Mouse (Mus musculus) hematopoietic stem cell, adult 5-6 weeks (primary cell): ENCODE data around the gene Hsd17b2. TPM values are rescaled to one million over a fixed set of nuclear protein-coding genes. Genes with fewer than 3 reads are reported as not detected.
"Not testable (repeated sequence)": the region's sequence is repeated elsewhere in the genome, so short reads cannot be mapped to it uniquely, and the experiment has no call there.

Experiments
- ATAC-seq, 2 experiments: fragments of 125-278 bp in 1 of 2; replicated peaks in 1 of 2; 2 replicates each; pipeline ENCODE4 v1.8.0; 2016 to 2017; ENCODE audit warnings: inconsistent platforms in 2 of 2, mild to moderate bottlenecking in 2 of 2, moderate number of reproducible peaks in 2 of 2, low read depth in 1 of 2, moderate TSS enrichment in 1 of 2; ENCODE audit not compliant: low FRiP score in 2 of 2, poor library complexity in 2 of 2, severe bottlenecking in 2 of 2, insufficient read depth in 1 of 2, low TSS enrichment in 1 of 2
- total RNA-seq: library from RNA; stranded (forward); fragments of 172-1452, 232-1000 nt; gene quantifications from 2 replicates; pipeline ENCODE4 v1.2.3, GENCODE M21; 2017

Gene Hsd17b2
- total RNA-seq, 1 experiment from 2014 or later, result not detected

DNA sequence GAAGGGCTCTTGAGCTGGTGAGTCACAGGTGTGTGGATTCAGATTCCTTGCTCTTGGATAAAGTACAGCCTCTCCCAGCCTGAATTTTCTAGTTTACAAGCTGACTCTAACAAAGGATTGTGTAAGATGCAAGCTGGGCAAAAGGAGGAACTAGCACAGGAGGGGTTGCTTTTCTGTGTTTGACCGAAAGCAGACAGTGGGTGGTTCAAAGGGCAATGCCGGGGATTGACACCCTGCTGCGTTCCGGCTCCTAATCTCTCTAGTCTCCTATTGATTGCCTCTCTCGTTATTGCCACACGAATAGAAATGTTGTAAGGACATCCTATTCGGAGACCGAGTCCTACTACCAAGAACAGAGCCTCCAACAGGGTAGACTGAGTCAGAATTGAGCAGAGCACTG, 1.0 kb upstream of the Hsd17b2 start:
- ATAC-seq, result no peak; a peak in 1 of 4 replicates

- no peak for ATAC-seq
Measured at GRCm38 (mm10) chr8:117701246-117701645, 458 bp upstream of the Hsd17b2 start.

DNA sequence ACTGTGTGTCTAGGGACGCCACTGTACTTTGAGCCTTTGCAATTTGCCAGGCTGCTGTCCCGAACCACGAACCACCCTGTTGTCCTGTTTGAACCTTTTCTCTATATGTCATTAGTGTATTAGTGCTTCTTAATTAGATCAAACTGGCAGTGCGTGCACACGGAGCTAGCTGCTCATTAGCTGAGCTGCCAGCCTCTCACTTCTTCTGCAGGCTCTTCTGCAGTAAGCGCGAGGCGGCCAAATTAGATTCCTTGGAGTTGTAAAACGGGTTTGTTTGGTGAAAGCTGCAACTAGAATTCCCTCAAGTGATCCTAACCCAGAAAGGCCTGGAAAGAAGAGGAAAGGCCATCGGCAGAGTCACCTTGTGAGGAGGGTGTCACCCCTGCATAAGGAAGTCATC, 997 bp downstream of the Hsd17b2 start:
- ATAC-seq, result no peak

DNA sequence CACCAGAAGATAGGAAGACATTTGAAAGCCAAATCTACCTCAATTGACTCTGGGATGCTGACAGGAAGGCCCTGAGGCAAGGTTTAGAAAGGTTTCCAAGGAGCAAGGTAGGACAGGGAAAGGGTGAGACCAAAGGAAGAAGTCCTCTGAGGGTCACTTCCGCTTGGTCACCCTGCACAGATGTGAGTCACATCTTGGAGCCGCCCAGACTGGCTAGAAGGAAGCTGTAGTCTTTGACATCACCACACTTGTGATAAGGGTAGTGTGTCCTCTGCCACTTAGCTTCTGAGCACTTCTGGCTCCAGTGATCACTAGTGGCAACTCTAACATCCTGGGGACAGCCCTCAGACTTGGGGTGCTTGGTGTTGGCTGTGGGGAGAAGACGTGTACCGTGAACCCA, 4.4 kb downstream of the Hsd17b2 start:
- ATAC-seq, result no peak

DNA sequence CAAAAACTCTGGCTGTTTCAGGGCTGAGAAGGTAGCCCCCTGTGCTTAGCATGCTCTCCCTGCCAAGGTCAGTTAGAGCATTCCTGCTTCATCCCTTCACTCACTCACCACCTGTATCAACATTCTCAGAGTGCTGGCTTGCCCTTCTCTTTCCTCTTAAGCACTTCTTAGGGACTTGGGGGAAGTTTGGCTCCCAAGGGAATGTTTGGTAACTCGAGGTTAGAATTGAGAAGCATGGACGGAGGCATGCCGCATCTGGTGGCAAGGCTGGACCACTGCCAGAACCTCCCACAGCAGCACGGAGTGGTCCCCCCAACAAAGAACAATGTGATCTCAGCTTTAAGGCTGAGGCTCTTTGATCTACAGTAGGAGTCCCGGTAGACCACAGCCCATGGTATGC, 10.5 kb downstream of the Hsd17b2 start:
- ATAC-seq, result no peak

- no peak for ATAC-seq
Measured at GRCm38 (mm10) chr8:117714604-117715003, 12.9 kb downstream of the Hsd17b2 start.

DNA sequence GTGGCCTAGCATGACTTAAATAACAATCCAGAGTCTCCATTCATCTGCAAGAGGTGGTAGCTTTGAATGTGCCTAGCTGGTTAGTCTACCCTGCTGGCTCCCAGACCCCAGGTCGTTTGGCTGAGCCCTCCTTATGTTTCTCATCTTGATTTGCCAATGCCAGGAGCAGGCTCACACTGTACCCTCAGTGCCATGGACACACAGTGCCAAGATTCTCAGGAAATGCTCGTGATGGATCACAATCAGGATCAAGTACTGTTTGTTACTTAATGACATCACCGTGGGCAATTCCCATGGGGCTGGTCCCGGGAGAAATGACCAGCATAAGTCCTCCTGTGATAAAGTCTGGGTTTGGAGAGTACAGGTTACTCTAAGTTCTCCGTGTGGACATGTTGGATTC, 14.2 kb downstream of the Hsd17b2 start:
- no peak for ATAC-seq

DNA sequence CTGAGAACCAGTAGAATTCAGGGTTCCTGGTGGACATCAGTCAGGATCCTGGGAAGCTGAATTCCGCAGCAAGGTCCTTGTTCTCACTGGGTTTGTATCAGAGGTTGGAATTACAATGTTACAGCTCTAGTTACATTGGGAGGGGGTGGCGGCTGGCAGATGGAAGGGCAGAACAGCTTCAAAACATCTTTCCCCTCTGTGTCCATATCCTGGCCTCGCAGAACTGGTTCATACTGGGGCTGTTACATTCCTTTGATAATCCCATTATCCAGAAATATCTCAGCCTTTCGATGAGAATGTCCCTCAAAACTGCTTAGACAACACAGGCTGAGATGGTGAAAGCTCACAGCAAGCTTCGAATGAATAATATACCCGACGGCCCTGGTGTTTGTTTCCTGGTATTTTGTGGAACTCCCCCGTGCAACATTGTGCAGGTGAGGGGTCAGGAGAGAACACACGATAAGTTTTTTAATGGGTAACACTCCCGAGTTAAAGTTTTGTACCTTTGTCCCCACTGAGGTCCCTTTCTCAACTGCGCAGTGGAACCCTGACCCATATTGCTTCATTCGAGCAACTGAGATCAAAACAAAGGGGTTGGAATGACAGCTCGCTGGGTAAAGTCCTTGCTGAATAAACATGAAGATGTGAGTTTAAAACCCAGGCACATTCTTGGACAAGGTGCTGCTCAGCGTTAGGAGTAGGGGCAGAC, 16.6 kb downstream of the Hsd17b2 start:
- no peak for ATAC-seq

- ATAC-seq, result no peak; a peak in 1 of 4 replicates
Measured at GRCm38 (mm10) chr8:117726467-117726866, 24.8 kb downstream of the Hsd17b2 start.

DNA sequence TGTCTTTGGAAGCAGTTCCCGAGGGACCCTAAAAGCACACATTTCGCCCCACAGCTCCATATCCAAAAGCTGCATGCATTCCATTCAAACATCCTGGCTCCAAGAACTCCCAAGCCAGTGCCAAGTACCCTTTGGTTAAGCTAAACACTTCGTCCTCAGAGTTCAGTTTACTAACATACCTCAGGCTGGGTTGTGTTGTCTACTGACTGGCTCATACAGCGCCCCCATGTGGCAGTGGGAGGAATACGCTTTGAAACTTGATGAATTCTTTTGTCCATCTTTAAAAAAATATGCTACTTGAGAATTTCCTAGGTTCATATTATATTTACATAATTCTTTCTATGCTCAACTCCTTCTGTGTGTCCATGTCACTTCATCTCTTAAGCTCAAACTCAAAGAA, 25.9 kb downstream of the Hsd17b2 start:
- ATAC-seq, result no peak

GRCm38 (mm10) chr8:117728234-117728633, 26.5 kb downstream of the Hsd17b2 start:
- no peak for ATAC-seq

- no peak for ATAC-seq
Measured at GRCm38 (mm10) chr8:117730980-117731379, 29.3 kb downstream of the Hsd17b2 start.

DNA sequence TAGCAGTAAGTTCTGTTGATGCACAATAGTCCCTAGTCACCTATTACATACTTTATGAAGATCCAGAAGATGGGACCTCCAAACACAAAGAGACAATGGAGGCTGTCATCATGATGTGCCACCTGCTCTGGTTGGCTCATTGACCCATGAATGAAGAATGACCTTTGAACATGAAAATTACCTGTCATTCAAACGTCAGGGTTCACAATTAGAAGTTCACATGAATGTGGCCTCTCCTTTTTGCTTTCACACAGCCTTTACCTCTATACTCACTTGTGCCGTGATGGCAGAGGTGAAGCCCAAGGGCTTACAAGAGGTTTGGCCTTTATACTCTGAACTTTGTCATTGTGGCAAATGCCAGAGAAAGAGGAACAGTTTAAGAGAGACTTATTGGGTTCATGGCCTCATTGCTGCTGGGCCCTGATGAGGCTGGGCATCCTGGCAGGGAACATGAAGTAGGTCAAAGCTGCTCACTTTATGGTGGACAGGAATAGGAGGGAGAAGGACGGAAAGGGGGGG, 35.0 kb downstream of the Hsd17b2 start:
- no peak for ATAC-seq

DNA sequence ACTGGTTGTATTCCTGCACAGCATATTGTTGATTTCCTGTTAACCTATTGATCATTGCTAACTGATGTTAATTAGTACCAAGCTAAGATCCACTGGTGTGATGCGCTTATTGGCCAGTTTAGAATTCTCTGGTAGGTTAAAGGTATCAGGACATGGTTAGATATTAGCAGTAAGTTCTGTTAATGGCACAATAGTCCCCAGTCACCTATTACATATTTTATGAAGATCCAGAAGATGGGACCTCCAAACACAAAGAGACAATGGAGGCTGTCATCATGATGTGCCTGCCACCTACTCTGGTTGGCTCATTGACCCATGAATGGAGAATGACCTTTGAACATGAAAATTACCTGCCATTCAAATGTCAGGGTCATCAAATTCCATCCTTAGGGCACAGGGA, 36.5 kb downstream of the Hsd17b2 start:
- not testable (repeated sequence) for ATAC-seq

DNA sequence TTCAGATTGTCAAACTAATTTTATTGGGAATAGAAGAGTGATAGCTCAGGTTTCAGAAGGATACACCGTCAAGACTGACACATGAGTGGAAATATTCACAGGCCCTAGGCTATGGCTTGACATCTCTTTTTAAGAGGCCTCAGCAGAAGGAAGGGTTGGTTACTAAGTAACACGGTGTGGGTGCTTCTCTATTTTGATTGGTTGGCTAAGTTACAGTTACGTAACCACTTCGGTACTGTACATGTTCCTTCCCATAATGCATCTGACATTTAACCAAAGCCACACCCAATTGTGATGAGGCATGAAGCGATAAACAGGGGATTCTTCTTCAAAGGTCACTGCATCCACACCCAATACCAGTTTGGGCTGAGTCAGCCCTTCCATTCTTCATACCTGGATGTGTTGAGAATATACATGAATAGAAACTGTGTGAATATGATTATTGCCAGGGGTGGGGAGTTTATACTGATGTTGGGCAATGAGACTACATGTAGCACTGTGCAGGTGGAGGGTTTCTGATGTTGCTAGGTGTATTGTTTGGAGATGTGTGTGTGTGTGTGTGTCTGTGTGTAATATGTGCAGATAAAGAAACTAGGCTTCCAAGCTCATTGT, 38.8 kb downstream of the Hsd17b2 start:
- ATAC-seq, result no peak

- ATAC-seq, result no peak
Measured at GRCm38 (mm10) chr8:117742431-117743012, 40.8 kb downstream of the Hsd17b2 start.

DNA sequence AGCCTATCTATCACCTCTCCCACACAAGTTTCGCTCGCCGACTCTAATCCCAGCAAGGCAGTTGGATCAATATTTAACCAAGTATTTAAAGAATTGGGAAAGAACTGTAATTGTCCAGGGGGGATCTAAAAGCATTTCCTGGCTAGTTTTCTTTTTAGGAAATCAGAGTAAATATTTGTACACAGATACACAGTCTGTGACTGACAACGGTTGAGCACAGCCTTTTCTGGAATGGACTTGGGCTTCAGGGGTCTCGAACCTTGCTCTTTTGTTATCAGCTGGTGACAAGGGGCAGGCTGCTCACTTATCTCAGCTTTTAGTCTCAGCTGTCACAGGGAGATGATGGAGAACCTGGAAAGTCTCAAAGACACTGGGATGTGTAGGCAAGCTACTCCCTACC, 44.9 kb downstream of the Hsd17b2 start:
- no peak for ATAC-seq

- no peak for ATAC-seq
Measured at GRCm38 (mm10) chr8:117747428-117747827, 45.7 kb downstream of the Hsd17b2 start.
